Mouse (Mus musculus): ENCODE measurements around the gene Armc12.

- TF ChIP-seq CTCF (IDR thresholded peaks at IDR 0.05; ENCODE audit: borderline replicate concordance, extremely low read depth, insufficient read depth, insufficient read length): no peak
- no peak for TF ChIP-seq POLR2A (IDR thresholded peaks at IDR 0.05; ENCODE audit: borderline replicate concordance, extremely low read depth, insufficient read depth, insufficient read length, poor library complexity, severe bottlenecking)
These were observed 55.9 kb downstream of the Armc12 start for GRCm38 (mm10) chr17:28586509-28586908.

Measured in brain, embryonic 14.5 days (tissue).